Mouse (Mus musculus): ENCODE measurements around the gene Ndel1. TPM values are rescaled to one million over a fixed set of nuclear protein-coding genes. Genes with fewer than 3 reads are reported as not detected.

The Ndel1 gene
- total RNA-seq, 2 experiments from 2014 or later: 26.3 to 54.4 TPM

DNA sequence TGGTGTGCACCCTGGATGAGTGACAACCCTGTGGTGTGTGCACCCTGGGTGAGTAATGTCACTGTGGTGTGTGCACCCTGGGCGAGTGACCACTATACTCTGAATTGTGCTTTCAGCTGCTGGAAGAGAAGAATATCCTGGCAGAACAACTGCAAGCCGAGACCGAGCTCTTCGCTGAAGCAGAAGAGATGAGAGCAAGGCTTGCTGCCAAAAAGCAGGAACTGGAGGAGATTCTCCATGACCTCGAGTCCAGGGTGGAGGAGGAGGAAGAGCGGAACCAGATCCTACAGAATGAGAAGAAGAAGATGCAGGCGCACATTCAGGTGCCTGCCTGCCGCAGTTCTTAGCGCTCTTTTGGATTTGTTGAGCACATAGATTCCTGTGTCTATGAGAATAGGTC is 84.4 kb downstream of the Ndel1 start:
- ATAC-seq (replicated peaks; ENCODE audit: low FRiP score, poor library complexity, severe bottlenecking): no peak

DNA sequence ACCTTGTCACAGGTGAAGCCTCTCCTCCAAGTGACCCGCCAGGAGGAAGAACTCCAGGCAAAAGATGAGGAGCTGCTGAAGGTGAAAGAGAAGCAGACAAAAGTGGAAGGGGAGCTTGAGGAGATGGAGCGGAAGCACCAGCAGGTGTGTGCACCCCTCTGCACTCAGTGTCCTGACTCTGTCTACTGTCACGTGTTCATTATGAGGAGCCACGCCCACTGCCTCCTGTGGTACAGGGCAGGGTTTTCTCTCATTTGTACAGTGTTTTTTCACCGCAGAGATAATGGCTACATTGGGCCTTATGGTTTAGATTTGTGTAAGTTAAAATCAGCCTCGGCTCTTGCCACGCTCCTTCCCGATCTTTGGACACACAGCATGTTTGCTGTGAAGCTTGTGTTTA is 85.8 kb downstream of the Ndel1 start:
- no peak for ATAC-seq (replicated peaks; ENCODE audit: low FRiP score, poor library complexity, severe bottlenecking)

DNA sequence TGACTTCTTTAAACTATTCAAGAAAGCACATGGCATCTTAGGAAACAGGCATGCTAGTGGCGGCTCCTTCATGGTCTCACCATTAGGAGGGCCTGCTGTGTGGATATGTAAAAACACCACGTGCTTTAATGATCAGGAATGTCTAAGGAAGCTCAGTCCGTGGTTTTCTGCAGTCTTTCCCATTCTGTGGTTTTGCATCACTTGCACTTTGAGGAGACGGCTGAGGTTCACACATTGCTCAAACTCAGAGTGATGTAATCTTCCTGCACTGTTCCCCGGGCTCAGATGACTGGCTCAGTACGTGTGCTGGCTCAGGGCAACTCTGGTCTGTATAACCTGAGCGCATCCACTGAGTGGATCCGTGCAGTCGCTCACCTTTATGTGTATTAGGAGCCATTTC is 89.3 kb downstream of the Ndel1 start:
- ATAC-seq (replicated peaks; ENCODE audit: low FRiP score, poor library complexity, severe bottlenecking): no peak

DNA sequence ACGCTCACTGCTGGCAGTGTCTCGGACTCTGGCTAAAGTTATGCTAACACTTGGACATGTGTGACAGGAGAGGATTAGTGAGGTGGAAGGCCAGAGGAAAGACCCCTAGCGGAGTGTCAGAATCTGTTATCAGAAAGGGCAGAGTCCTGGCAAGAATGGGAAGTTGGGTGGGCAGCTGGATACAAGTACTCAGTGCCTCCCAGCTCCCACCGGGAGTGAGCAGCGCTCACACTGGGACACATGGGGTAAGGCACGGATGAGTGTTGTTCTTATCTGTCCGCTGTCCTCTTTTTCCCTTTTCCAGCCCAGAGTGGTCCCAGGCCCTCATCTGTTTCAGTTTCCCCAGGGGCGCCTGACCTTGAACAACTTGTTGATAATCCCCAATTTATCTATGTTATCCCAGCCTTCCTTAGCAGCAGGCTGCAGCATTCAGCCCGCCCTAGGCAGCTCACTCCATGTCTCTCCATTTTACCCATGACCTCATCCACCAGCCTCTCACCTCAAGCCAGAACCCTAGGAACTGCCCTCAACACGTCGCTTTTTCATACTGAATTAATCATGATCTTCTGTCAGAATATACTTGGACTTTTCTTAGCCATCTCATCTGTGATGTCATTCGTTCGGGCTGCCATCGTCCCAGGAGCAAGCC is 91.1 kb downstream of the Ndel1 start:
- ATAC-seq (replicated peaks; ENCODE audit: low FRiP score, poor library complexity, severe bottlenecking): no peak

DNA sequence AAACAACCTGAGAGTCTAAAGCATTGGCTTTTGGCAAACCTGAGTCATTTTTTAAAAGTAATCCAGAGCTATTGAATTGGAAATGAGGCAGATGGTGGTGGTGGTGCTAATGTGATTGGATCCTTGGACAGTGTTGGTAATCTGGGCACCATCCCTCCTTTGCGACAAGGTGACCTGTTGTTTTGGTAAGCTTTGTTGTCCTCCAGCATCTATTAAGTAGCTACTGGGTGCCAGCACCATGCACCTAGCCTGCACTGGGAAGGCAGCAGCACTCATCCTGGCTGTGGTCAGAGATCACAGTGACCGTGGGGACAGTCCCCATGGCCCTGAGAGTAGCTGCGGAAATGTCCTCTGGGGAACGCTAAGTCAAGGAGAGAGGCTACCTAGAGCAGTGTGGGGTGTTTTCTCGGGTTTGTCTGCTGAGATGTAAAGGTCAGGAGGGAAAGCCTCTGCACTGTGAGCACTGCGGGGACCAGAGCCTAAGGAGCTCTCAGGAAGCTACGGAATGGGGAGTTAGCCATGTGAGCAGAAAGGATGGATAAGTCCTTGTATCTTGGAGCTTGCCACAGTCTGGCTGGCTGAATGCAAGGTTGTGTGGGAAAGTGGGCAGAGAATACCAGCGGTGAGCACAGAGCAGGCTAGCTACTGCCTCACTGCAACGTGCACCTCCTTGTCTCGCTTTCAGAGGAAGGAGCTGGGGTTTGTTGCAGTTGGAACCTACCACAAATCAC is 91.8 kb downstream of the Ndel1 start:
- 0 out of 2 replicates have a peak, but pooled peaks have one; percentile 19 for ATAC-seq (replicated peaks; ENCODE audit: low FRiP score, poor library complexity, severe bottlenecking)

DNA sequence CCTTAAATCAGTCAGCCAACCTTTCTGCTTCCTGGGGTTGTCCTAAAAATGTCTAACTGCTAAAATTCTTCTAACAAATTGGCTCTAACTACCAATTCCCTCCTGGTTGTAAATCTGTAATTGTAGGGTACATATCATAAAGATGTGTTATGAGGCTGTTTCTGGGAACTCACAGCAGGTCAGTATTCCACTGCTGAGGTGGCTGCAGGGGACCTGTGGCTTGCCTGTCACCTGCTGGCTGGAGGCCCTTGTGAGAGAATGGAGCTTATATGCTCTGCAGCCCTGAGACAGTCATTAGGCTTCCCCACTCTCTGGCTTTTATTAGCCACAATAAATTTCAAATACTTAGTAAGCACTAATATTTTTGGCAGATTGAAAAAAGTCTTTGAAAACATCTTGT is 92.8 kb downstream of the Ndel1 start:
- ATAC-seq (replicated peaks; ENCODE audit: low FRiP score, poor library complexity, severe bottlenecking): no peak

DNA sequence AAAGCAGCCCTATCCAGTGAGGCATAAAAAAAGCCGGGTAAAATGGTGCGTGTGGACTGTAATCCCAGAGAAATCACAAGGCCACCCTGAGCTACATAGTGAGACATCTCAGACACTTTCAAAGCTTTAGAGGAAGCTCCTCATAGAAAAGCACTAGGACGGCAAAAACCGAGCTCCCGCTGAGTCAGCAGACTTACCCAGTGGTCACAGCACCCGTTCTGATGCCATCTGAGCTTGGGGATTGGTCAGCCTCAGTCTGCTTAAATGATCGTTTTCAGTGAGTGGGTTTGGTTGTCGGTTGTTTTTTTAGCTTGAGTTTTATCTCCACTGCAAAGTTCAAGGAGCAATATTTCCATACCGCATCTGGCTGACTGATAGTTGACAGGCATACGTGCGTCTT is 93.7 kb downstream of the Ndel1 start:
- ATAC-seq (replicated peaks; ENCODE audit: low FRiP score, poor library complexity, severe bottlenecking): no peak

DNA sequence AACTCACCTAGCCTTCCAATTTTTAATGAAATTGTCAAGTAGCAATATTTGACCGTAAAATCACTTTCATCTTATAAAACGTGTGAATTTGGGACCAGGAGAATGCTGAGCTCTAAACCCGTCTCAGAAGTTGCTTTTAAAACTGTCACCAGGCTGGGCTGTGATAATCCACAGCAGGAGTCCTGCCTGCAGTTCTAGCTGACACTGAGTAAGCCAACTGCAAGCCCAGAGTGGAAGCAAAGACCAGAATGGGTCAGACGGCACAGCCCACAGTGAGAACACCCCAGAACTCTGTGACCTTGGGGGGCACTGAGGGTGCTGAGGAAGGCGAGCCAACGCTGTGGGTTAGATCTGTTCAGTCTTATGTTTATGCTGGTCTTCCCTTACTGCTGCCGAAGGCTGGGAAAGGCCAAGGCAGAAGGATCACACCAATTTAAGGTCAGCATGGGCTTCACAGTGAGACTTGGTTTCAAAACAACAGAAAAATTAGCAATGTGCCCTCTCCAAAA is 95.5 kb downstream of the Ndel1 start:
- ATAC-seq (replicated peaks; ENCODE audit: low FRiP score, poor library complexity, severe bottlenecking): no peak

Other genes starting within 250 kb of the Ndel1 start
- 45.0 and 47.9 TPM in 2 replicates for gene Myh10, start 180.3 kb downstream of the Ndel1 start, total RNA-seq (2015; ENCODE audit: low replicate concordance)
- 56.5 and 72.2 TPM in 2 replicates for gene Myh10, start 180.3 kb downstream of the Ndel1 start, total RNA-seq (2017; ENCODE audit: low replicate concordance)
- gene Rnf222, start 16.7 kb upstream of the Ndel1 start, total RNA-seq (2015; ENCODE audit: low replicate concordance): not detected in 2 replicates
- gene Rnf222, start 16.7 kb upstream of the Ndel1 start, total RNA-seq (2017; ENCODE audit: low replicate concordance): not detected in 2 replicates
- gene Rpl26, start 29.7 kb upstream of the Ndel1 start, total RNA-seq (2015; ENCODE audit: low replicate concordance): 757 and 872 TPM in 2 replicates
- 762 and 834 TPM in 2 replicates for gene Rpl26, start 29.7 kb upstream of the Ndel1 start, total RNA-seq (2017; ENCODE audit: low replicate concordance)
- not detected in 2 replicates for gene Odf4, start 55.2 kb upstream of the Ndel1 start, total RNA-seq (2015; ENCODE audit: low replicate concordance)
- gene Odf4, start 55.2 kb upstream of the Ndel1 start, total RNA-seq (2017; ENCODE audit: low replicate concordance): not detected in 2 replicates
- not detected in 2 replicates for gene Arhgef15, start 85.6 kb upstream of the Ndel1 start, total RNA-seq (2015; ENCODE audit: low replicate concordance)
- gene Arhgef15, start 85.6 kb upstream of the Ndel1 start, total RNA-seq (2017; ENCODE audit: low replicate concordance): not detected in 2 replicates
- 0.84 and 8.3 TPM in 2 replicates for gene Slc25a35, start 96.3 kb upstream of the Ndel1 start, total RNA-seq (2015; ENCODE audit: low replicate concordance)
- 0.94 TPM in 1 of 2 replicates, not detected in the other for gene Slc25a35, start 96.3 kb upstream of the Ndel1 start, total RNA-seq (2017; ENCODE audit: low replicate concordance)
- 11.5 and 18.8 TPM in 2 replicates for gene Rangrf, start 103.3 kb upstream of the Ndel1 start, total RNA-seq (2015; ENCODE audit: low replicate concordance)
- gene Rangrf, start 103.3 kb upstream of the Ndel1 start, total RNA-seq (2017; ENCODE audit: low replicate concordance): 5.0 and 16.0 TPM in 2 replicates
- gene Pfas, start 136.6 kb upstream of the Ndel1 start, total RNA-seq (2015; ENCODE audit: low replicate concordance): 19.6 and 51.7 TPM in 2 replicates
- gene Pfas, start 136.6 kb upstream of the Ndel1 start, total RNA-seq (2017; ENCODE audit: low replicate concordance): 18.3 and 36.7 TPM in 2 replicates
- 14.4 and 26.5 TPM in 2 replicates for gene Ctc1, start 144.1 kb upstream of the Ndel1 start, total RNA-seq (2015; ENCODE audit: low replicate concordance)
- 6.4 and 8.9 TPM in 2 replicates for gene Ctc1, start 144.1 kb upstream of the Ndel1 start, total RNA-seq (2017; ENCODE audit: low replicate concordance)
- gene Aurkb, start 173.8 kb upstream of the Ndel1 start, total RNA-seq (2015; ENCODE audit: low replicate concordance): 32.9 and 35.3 TPM in 2 replicates
- 74.0 and 102 TPM in 2 replicates for gene Aurkb, start 173.8 kb upstream of the Ndel1 start, total RNA-seq (2017; ENCODE audit: low replicate concordance)
- gene Borcs6, start 187.9 kb upstream of the Ndel1 start, total RNA-seq (2015; ENCODE audit: low replicate concordance): 2.5 and 3.1 TPM in 2 replicates
- 1.0 and 4.7 TPM in 2 replicates for gene Borcs6, start 187.9 kb upstream of the Ndel1 start, total RNA-seq (2017; ENCODE audit: low replicate concordance)
- gene Tmem107, start 198.9 kb upstream of the Ndel1 start, total RNA-seq (2015; ENCODE audit: low replicate concordance): 2.3 and 6.1 TPM in 2 replicates
- 2.9 and 3.9 TPM in 2 replicates for gene Tmem107, start 198.9 kb upstream of the Ndel1 start, total RNA-seq (2017; ENCODE audit: low replicate concordance)
- 50.3 and 58.7 TPM in 2 replicates for gene Vamp2, start 216.6 kb upstream of the Ndel1 start, total RNA-seq (2015; ENCODE audit: low replicate concordance)
- 12.4 and 17.8 TPM in 2 replicates for gene Vamp2, start 216.6 kb upstream of the Ndel1 start, total RNA-seq (2017; ENCODE audit: low replicate concordance)
- gene Per1, start 223.4 kb upstream of the Ndel1 start, total RNA-seq (2015; ENCODE audit: low replicate concordance): 2.3 and 3.1 TPM in 2 replicates
- gene Per1, start 223.4 kb upstream of the Ndel1 start, total RNA-seq (2017; ENCODE audit: low replicate concordance): 1.7 and 1.9 TPM in 2 replicates
- not detected in 2 replicates for gene Hes7, start 248.5 kb upstream of the Ndel1 start, total RNA-seq (2015; ENCODE audit: low replicate concordance)
- gene Hes7, start 248.5 kb upstream of the Ndel1 start, total RNA-seq (2017; ENCODE audit: low replicate concordance): not detected in 2 replicates